Mouse (Mus musculus): ENCODE data around the gene Wdr13. TPM values are rescaled to one million over a fixed set of nuclear protein-coding genes. Genes with fewer than 3 reads are reported as not detected.

Wdr13 gene
- polyA plus RNA-seq, 1 experiment from 2014 or later, result 45.0 TPM

DNA sequence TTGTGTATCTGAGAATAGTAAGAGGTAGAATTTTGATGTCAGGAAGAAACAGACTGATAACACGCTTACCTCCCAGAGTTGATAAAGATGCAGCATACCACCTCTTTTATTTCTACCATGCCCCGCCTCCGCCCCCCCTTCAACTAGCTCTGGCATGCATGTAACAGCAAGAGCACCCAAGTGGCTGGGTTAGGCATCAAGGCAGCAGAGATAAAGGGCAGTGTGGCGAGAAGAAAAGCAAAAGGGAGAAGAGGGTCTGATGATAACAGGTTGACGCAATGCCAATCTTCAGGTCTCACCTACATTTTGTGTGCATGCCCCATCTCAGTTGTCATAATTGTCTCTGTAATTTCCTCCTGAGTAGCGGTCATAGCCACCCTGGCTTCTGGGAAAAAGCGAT lies 10.3 kb upstream of the Wdr13 start:
- WGBS, result 87% methylated on average over 7 of the region's 7 CpGs
- Histone ChIP-seq H3K36me3 (peaks cover 12% of the 10 kb centered on the region), H3K4me2 (replicated peaks) (no peak overlapping the region), H3K27me3 (replicated peaks) (no peaks in the 10 kb centered on the region), H3K4me1 (peaks cover 8% of the 10 kb centered on the region; the same call in 1 of the 2 replicates), H3K9ac (no peak overlapping the region), H3K9me3 (no peaks in the 10 kb centered on the region), H3K4me3 (no peak overlapping the region), H3K27ac (no peak overlapping the region)
- ATAC-seq (ENCODE audit: low FRiP score, low read depth), result no peak

DNA sequence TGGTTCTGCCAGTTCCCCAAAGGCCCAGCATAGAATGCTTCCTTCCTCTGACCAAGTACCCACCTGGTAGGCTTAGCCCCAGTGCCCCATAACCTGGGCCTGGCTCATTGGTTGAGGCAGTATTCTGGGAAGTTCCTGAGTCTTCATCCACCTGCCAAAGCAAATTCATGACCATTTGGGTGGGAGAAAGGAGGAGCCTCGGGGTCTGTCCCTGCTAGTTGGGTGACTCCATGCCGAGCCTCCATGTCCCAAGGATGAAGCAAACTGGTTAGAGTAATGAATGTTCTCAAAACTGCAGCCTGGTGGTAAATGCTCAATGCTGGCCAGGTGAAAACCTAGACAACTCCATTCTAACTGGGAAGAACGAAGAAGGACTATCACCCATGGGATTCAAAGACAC lies 8.4 kb upstream of the Wdr13 start:
- Histone ChIP-seq H3K4me3 (no peak overlapping the region), H3K36me3 (peaks cover 12% of the 10 kb centered on the region), H3K9ac (no peak overlapping the region), H3K9me3 (no peaks in the 10 kb centered on the region), H3K4me2 (replicated peaks) (no peak overlapping the region), H3K27me3 (replicated peaks) (no peaks in the 10 kb centered on the region), H3K27ac (no peak overlapping the region), H3K4me1 (peaks cover 8% of the 10 kb centered on the region; the same call in 1 of the 2 replicates)
- no peak for ATAC-seq (ENCODE audit: low FRiP score, low read depth)
- 77% methylated on average over 3 of the region's 3 CpGs for WGBS

DNA sequence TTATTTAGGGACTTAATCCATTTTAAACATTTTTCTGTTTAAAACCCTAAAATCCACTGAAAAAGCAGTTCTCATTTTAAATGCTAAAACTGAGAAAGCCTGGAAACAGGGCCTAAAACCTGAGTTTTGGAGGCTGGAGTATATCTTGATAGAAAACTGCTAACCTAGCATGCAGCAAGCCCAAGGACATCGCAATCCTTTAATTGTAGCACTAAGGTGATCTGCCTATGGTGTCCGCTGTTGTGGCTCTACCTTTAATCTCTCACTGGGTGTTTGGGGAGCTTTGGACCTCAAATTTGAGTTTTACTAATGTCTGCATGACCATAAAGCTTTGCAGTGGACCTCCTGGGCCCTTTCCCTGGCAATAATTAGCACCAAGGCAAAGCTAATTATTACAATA lies 7.8 kb upstream of the Wdr13 start:
- Histone ChIP-seq H3K4me3 (no peak overlapping the region), H3K4me2 (replicated peaks) (no peak overlapping the region), H3K36me3 (peaks cover 12% of the 10 kb centered on the region), H3K27me3 (replicated peaks) (no peaks in the 10 kb centered on the region), H3K9ac (no peak overlapping the region), H3K9me3 (no peaks in the 10 kb centered on the region), H3K4me1 (peaks cover 8% of the 10 kb centered on the region; the same call in 1 of the 2 replicates), H3K27ac (no peak overlapping the region)
- ATAC-seq (ENCODE audit: low FRiP score, low read depth), result no peak
- 94% methylated on average over 2 of the region's 2 CpGs for WGBS

DNA sequence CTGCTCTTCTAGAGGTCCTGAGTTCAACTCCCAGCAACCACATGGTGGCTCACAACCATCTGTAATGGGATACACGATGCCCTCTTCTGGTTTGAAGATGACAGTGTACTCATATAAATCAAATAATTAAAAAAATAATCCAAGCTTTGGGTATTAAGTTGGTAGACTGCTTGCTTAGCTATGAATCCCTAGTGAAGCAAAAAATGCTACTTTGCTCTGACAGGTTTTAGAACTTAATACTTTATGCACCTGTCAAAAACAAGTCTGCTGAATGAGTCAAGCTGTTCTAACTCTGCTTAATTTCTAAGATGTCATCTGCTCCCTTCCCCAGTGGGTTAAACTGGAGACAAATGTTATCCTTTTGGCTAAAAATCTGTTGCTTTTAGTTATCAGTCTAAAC lies 6.8 kb upstream of the Wdr13 start:
- Histone ChIP-seq H3K9ac (no peak overlapping the region), H3K4me2 (replicated peaks) (no peak overlapping the region), H3K4me3 (no peak overlapping the region), H3K27ac (no peak overlapping the region), H3K36me3 (peaks cover 12% of the 10 kb centered on the region), H3K4me1 (peaks cover 8% of the 10 kb centered on the region; the same call in 1 of the 2 replicates), H3K9me3 (no peaks in the 10 kb centered on the region), H3K27me3 (replicated peaks) (no peaks in the 10 kb centered on the region)
- no peak for ATAC-seq (ENCODE audit: low FRiP score, low read depth)
- 40% methylated on average over 1 of the region's 1 CpGs for WGBS

DNA sequence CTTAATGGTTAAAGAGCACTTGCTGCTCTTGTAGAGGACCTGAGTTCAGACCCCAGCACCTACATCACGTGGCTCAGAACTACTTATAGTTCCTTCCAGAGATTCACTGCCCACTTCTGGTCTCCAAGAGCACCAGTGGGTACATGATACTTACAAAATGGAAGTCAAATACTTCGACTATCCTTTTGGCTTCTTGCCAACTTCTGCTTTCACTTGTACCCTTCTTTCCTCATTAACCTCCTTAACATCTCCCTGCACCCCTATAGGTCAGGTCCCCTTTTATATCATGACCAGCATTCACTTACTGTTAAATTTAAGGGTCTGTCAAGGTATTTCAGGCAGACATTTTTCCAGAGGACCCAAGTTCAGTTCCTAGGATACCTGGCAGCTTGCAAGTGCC lies 3.2 kb upstream of the Wdr13 start:
- H3K4me2 ChIP-seq (replicated peaks), result no peak overlapping the region
- H3K4me1 ChIP-seq, result no peaks in the 10 kb centered on the region
- no peak overlapping the region for H3K27ac ChIP-seq
- no peak for ATAC-seq (ENCODE audit: low FRiP score, low read depth)
- no peaks in the 10 kb centered on the region for H3K9me3 ChIP-seq
- no peaks in the 10 kb centered on the region for H3K27me3 ChIP-seq (replicated peaks)
- H3K9ac ChIP-seq, result no peak overlapping the region
- H3K36me3 ChIP-seq, result no peaks in the 10 kb centered on the region; the same call in 1 of the 2 replicates
- H3K4me3 ChIP-seq, result no peak overlapping the region
- 62% methylated on average over 2 of the region's 2 CpGs for whole genome bisulfite sequencing

DNA sequence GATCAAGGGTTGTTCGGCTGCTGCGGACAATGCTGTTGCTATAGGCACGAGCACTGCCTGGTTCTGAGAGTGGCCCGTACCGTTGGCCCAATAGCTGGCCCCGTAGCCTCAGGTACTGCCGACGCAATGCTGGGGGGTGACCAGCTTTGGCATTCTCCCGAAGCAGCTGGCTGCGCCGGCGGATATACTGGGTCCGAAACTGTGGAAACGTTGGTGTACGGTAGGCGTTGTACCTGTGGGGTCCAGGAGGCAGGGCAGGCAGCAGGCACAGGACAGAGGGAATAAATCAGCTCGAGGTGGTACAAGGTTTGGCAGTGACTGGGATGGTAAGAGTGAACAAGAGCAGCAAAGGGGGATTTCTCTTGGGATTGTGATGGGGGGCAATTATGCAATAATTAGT lies 1.3 kb downstream of the Wdr13 start:
- Histone ChIP-seq H3K4me3 (peak overlapping the region; percentile 18; the same call in 1 of the 2 replicates), H3K9ac (no peak overlapping the region), H3K27me3 (replicated peaks) (no peaks in the 10 kb centered on the region), H3K9me3 (no peaks in the 10 kb centered on the region), H3K27ac (no peak overlapping the region), H3K4me2 (replicated peaks) (peak overlapping the region; percentile 51), H3K4me1 (no peaks in the 10 kb centered on the region), H3K36me3 (peaks cover 15% of the 10 kb centered on the region)
- 93% methylated on average over 17 of the region's 17 CpGs for WGBS
- ATAC-seq (ENCODE audit: low FRiP score, low read depth), result peak; percentile 8; the same call in 1 of the 2 replicates

DNA sequence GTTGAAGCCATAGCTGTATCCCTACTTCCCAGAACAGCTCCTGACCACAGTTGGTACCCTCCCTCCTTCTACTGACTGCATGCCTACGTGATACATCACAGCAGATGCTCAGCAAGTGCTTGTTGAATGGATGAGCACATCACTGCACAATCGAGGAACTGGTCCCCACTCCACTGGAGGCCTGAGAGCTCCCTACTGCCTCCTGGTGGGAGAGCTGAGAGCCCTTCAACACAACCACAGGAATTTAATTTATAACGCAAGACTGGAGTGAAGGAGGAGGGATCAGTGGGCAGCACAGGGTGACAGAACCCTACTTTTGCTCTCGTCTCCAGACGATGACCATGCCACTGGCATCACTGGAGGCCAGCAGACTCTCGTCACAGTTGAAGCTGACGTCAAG lies 7.5 kb downstream of the Wdr13 start:
- 84% methylated on average over 7 of the region's 7 CpGs for WGBS
- Histone ChIP-seq H3K9ac (no peak overlapping the region), H3K27ac (no peak overlapping the region), H3K36me3 (peaks cover 25% of the 10 kb centered on the region), H3K9me3 (no peaks in the 10 kb centered on the region), H3K4me1 (no peaks in the 10 kb centered on the region), H3K4me2 (replicated peaks) (no peak overlapping the region), H3K27me3 (replicated peaks) (no peaks in the 10 kb centered on the region), H3K4me3 (no peak overlapping the region)
- ATAC-seq (ENCODE audit: low FRiP score, low read depth), result no peak

DNA sequence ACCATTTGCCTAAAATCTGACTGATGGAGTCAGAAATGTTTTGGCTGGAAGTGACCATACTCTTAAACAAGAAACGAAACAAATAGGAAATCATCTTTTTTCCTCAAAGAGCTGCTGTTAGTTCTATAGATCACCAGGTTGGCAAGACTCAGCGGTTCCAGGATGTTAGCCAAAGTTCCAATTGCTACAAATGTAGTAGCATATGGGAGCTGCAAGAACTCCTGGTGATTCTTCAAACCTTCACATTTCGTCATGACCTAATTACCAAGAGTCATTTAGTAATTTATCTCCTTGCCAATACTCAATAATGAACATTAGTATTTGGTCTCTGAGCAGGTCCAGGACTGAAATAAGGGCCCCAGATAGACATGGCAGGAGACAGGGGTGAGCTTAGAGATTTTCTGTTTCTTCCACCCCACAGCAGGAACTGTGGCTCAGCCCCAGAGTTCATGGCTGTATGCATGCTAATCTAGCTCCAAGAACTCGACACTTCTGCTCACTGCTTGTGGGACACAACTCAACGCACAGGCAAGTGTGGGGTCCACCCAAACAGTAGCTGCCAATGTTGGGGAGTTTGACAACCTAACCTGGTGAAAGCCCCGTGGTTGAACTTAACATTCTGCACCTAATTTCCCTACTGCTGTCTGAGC lies 8.7 kb downstream of the Wdr13 start:
- H3K9me3 ChIP-seq, result no peaks in the 10 kb centered on the region
- H3K36me3 ChIP-seq, result peaks cover 18% of the 10 kb centered on the region
- no peak overlapping the region for H3K9ac ChIP-seq
- no peak overlapping the region for H3K27ac ChIP-seq
- no peaks in the 10 kb centered on the region for H3K4me1 ChIP-seq
- no peak overlapping the region for H3K4me3 ChIP-seq
- H3K4me2 ChIP-seq (replicated peaks), result no peak overlapping the region
- WGBS, result 91% methylated on average over 6 of the region's 6 CpGs
- H3K27me3 ChIP-seq (replicated peaks), result no peaks in the 10 kb centered on the region
- ATAC-seq (ENCODE audit: low FRiP score, low read depth), result no peak

DNA sequence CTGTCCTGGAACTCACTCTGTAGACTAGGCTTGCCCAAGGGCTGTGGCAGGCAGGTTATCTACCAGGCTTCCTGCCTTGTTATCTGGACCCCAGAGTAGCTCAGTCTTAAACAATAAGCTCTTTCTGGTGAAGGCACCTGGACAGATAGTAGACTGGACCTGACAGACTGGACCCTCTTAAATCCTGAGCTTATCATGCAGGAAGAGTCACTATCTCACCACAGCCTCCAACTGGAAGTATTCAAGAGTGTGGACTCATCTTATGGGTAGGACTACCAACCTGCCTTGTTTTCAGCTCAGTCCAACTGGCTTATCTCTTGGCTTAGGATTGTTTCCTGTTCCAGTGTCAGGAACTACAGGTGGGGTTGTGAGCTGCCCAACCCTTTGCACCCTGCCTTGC lies 15.4 kb downstream of the Wdr13 start:
- Histone ChIP-seq H3K4me3 (no peak overlapping the region), H3K27me3 (replicated peaks) (no peaks in the 10 kb centered on the region), H3K4me1 (no peaks in the 10 kb centered on the region), H3K9me3 (no peaks in the 10 kb centered on the region), H3K27ac (no peak overlapping the region), H3K4me2 (replicated peaks) (no peak overlapping the region), H3K36me3 (no peaks in the 10 kb centered on the region), H3K9ac (no peak overlapping the region)
- ATAC-seq (ENCODE audit: low FRiP score, low read depth), result no peak

DNA sequence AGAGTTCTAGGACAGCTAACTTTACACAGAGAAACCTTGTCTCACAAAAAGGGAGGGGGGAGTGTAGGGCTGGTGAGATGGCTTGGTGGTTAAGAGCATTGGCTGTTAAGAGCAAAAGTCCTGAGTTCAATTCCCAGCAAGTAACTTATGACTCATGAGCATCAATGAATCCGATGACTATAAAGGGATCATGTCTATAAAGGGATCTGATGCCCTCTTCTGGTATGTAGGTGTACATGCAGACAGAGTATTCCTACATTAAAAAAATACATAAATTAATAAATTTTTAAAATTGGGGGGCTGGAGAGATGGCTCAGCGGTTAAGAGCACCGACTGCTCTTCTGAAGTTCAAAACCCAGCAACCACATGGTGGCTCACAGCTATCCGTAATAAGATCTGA lies 17.4 kb downstream of the Wdr13 start:
- Histone ChIP-seq H3K4me3 (no peak overlapping the region), H3K4me1 (no peaks in the 10 kb centered on the region), H3K27ac (no peak overlapping the region), H3K4me2 (replicated peaks) (no peak overlapping the region), H3K9ac (no peak overlapping the region), H3K27me3 (replicated peaks) (no peaks in the 10 kb centered on the region), H3K36me3 (no peaks in the 10 kb centered on the region), H3K9me3 (no peaks in the 10 kb centered on the region)
- ATAC-seq (ENCODE audit: low FRiP score, low read depth), result no peak
- WGBS, result 80% methylated on average over 4 of the region's 4 CpGs

DNA sequence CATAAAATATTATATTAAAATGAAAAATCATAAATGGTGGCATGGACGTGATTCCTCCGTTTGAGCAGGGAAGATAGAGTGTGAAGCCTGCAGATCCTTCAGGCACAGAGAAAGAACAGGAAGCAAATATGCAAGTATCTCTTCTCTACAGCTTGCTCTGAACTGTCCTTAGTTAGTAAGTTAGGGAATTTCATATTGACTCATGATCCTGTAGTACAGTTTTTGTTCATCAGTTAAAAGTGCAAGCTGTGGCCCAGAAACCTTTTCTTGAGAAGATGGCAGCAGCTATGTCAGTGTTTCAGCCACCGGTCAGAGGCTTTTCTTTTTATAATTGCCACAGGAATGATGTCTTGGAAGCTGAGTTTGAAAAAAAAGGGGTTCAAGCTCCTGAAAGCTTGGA lies 27.7 kb downstream of the Wdr13 start:
- Histone ChIP-seq H3K9ac (no peak overlapping the region), H3K4me2 (replicated peaks) (no peak overlapping the region), H3K4me3 (no peak overlapping the region), H3K4me1 (no peaks in the 10 kb centered on the region), H3K9me3 (no peaks in the 10 kb centered on the region), H3K27ac (no peak overlapping the region), H3K27me3 (replicated peaks) (no peaks in the 10 kb centered on the region), H3K36me3 (no peaks in the 10 kb centered on the region)
- 99% methylated on average over 3 of the region's 3 CpGs for WGBS
- ATAC-seq (ENCODE audit: low FRiP score, low read depth), result no peak

DNA sequence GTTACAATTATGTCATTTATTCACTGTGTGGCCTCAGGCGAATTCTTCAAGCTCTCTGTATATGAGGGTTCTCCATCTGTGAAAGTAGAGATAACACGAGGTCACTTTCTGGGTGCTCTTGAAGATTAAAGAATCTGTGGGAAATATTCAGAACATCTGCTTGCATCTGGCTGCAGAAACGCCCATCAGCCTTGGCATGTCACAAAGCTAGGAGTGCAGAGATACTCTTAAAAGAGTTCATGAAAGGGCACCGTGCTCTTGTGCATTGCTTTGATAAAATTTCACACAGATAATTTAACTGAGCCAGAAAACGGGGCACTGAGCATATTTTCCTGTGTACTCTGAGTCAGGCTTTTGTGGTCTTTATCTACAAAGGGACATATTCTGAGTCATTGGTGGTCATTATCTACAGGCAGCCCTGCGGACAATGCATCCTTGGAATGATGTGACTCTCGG lies 30.5 kb downstream of the Wdr13 start:
- H3K9me3 ChIP-seq, result no peaks in the 10 kb centered on the region
- ATAC-seq (ENCODE audit: low FRiP score, low read depth), result no peak
- H3K4me1 ChIP-seq, result no peaks in the 10 kb centered on the region
- H3K4me3 ChIP-seq, result no peak overlapping the region
- no peaks in the 10 kb centered on the region for H3K27me3 ChIP-seq (replicated peaks)
- H3K27ac ChIP-seq, result no peak overlapping the region
- H3K36me3 ChIP-seq, result no peaks in the 10 kb centered on the region
- H3K9ac ChIP-seq, result no peak overlapping the region
- no peak overlapping the region for H3K4me2 ChIP-seq (replicated peaks)
- WGBS, result 73% methylated on average over 7 of the region's 7 CpGs

DNA sequence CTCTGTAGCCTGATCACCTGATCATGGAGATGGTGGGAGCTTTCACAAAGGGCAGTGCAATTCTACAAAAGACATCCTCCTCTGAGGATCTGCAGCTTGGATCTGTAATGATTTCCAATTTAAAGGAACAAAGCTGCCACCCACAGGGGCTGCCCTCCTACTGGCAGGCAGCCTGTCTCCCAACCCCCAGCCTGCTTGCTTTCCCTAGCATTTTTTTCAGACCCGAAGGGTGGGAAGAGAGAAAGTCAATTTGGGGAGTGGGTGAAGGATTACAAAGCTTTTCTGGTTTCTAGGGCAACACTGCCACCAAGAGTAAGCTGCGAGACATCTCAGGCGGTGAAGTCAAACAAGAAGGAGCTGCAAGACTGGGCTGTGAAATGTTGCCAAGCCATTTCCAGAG lies 31.7 kb downstream of the Wdr13 start:
- no peak overlapping the region for H3K9ac ChIP-seq
- H3K9me3 ChIP-seq, result no peaks in the 10 kb centered on the region
- no peaks in the 10 kb centered on the region for H3K4me1 ChIP-seq
- no peaks in the 10 kb centered on the region for H3K27me3 ChIP-seq (replicated peaks)
- WGBS, result 19% methylated on average over 3 of the region's 3 CpGs
- peak; percentile 13; the same call in 1 of the 2 replicates for ATAC-seq (ENCODE audit: low FRiP score, low read depth)
- H3K4me3 ChIP-seq, result no peak overlapping the region
- no peaks in the 10 kb centered on the region for H3K36me3 ChIP-seq
- H3K27ac ChIP-seq, result no peak overlapping the region
- no peak overlapping the region for H3K4me2 ChIP-seq (replicated peaks)
